Mouse (Mus musculus) lung, postnatal 0 days (tissue): Measurements from ENCODE around the gene Hspb7. TPM values are rescaled to one million over a fixed set of nuclear protein-coding genes. Genes with fewer than 3 reads are reported as not detected.
A peak's percentile ranks its signal among the peaks of the same experiment; 100 is the strongest.

Source experiments
- ATAC-seq: fragments of 200-750 bp; cut with Nextera tagmentation; 2 replicates; pipeline ENCODE4 v1.8.0; 2017; ENCODE audit warnings: moderate library complexity
- DNase-seq: peaks from one replicate; pipeline ENCODE4 v3.0.0-alpha.2; 2016; ENCODE audit warnings: low spot score
- H3K27ac ChIP-seq: fragments of 300-500 bp; sonication (generic); 2 replicates; pipeline ENCODE4 v1.5.1; 2014; ENCODE audit warnings: antibody characterized with exemption, mild to moderate bottlenecking, low read length, mixed read lengths
- H3K27me3 ChIP-seq: fragments of 300-500 bp; sonication (generic); replicated peaks from 2 replicates; pipeline ENCODE4 v1.6.1; 2014; ENCODE audit warnings: low read length, mixed read lengths; ENCODE audit not compliant: insufficient read depth
- H3K36me3 ChIP-seq: fragments of 300-500 bp; sonication (generic); 2 replicates; pipeline ENCODE4 v1.6.1; 2014; ENCODE audit warnings: low read length, mixed read lengths; ENCODE audit not compliant: insufficient read depth
- H3K4me1 ChIP-seq: fragments of 300-500 bp; sonication (generic); 2 replicates; pipeline ENCODE4 v1.6.1; 2014; ENCODE audit warnings: antibody characterized with exemption, low read depth, low read length, mixed read lengths; ENCODE audit not compliant: insufficient read depth
- H3K4me2 ChIP-seq: fragments of 300-500 bp; sonication (generic); replicated peaks from 2 replicates; pipeline ENCODE4 v1.6.1; 2014; ENCODE audit warnings: low read depth, mild to moderate bottlenecking, low read length, moderate library complexity, mixed read lengths
- H3K4me3 ChIP-seq: fragments of 300-500 bp; sonication (generic); 2 replicates; pipeline ENCODE4 v1.5.1; 2014; ENCODE audit warnings: low read depth, low read length
- H3K9ac ChIP-seq: fragments of 300-500 bp; sonication (generic); replicated peaks from 2 replicates; pipeline ENCODE4 v1.6.1; 2014; ENCODE audit warnings: low read depth, mild to moderate bottlenecking
- H3K9me3 ChIP-seq: fragments of 300-500 bp; sonication (generic); 2 replicates; pipeline ENCODE4 v1.6.1; 2016; ENCODE audit warnings: low read length, mixed read lengths
- CTCF ChIP-seq: IDR thresholded peaks from 2 replicates; pipeline ENCODE4 v1.5.1; 2016; ENCODE audit warnings: antibody characterized with exemption, mild to moderate bottlenecking
- EP300 ChIP-seq: IDR thresholded peaks from 2 replicates; pipeline ENCODE4 v1.6.1; 2016; ENCODE audit warnings: antibody characterized with exemption, mild to moderate bottlenecking, control low read depth
- WGBS: fragments of 180-500 bp; shearing (Covaris S2); extraction: QIAGEN DNeasy Blood & Tissue Kit; methylation state at CpG from one replicate; pipeline ENCODE4 v1.1.7; 2014; 5-methylcytosine and 5-hydroxymethylcytosine counted together
- polyA plus RNA-seq: library from polyadenylated mRNA; unstranded; fragments of >200 nt; fragmentation: Nextera tagmentation; extraction: Ambion mirVana; gene quantifications from 2 replicates; pipeline ENCODE4 v1.2.1, GENCODE M21; 2015

Hspb7 gene
- polyA plus RNA-seq, 1 experiment from 2014 or later, result 2.3 TPM

GRCm38 (mm10) chr4:141451916-141452450, 31.4 kb downstream of the Hspb7 start:
- 83% methylated on average over 9 of the region's 9 CpGs for WGBS
- no peak overlapping the region for H3K4me2 ChIP-seq
- DNase-seq (no peak), ATAC-seq (no peak)
- peaks cover 10% of the 10 kb centered on the region; the same call in 1 of the 2 replicates for H3K36me3 ChIP-seq
- H3K4me3 ChIP-seq, result no peak overlapping the region
- H3K9ac ChIP-seq, result no peak overlapping the region
- no peaks in the 10 kb centered on the region for H3K4me1 ChIP-seq
- H3K27me3 ChIP-seq, result no peaks in the 10 kb centered on the region
- no peak overlapping the region for H3K27ac ChIP-seq
- H3K9me3 ChIP-seq, result no peaks in the 10 kb centered on the region
- TF ChIP-seq CTCF, result no peak
- no peak for TF ChIP-seq EP300

GRCm38 (mm10) chr4:141454581-141455350, 34.2 kb downstream of the Hspb7 start:
- TF ChIP-seq EP300 (no peak), CTCF (no peak)
- no peaks in the 10 kb centered on the region for H3K9me3 ChIP-seq
- DNase-seq (no peak), ATAC-seq (no peak)
- H3K27me3 ChIP-seq, result no peaks in the 10 kb centered on the region
- no peak overlapping the region for H3K4me3 ChIP-seq
- H3K4me2 ChIP-seq, result no peak overlapping the region
- 0 out of 2 replicates have a peak, but pooled peaks cover 5% of the 10 kb centered on the region for H3K36me3 ChIP-seq
- no peaks in the 10 kb centered on the region for H3K4me1 ChIP-seq
- no peak overlapping the region; the same call in 1 of the 2 replicates for H3K27ac ChIP-seq
- 62% methylated on average over 14 of the region's 14 CpGs for WGBS
- H3K9ac ChIP-seq, result no peak overlapping the region

- Histone ChIP-seq H3K4me2 (no peak overlapping the region), H3K4me3 (no peak overlapping the region), H3K9ac (no peak overlapping the region), H3K27ac (no peak overlapping the region), H3K27me3 (no peaks in the 10 kb centered on the region), H3K36me3 (0 out of 2 replicates have a peak, but pooled peaks cover 5% of the 10 kb centered on the region), H3K4me1 (no peaks in the 10 kb centered on the region), H3K9me3 (no peaks in the 10 kb centered on the region)
- DNase-seq, result no peak
- no peak for ATAC-seq
- WGBS, result 79% methylated on average over 4 of the region's 4 CpGs
- no peak for TF ChIP-seq EP300
- no peak for TF ChIP-seq CTCF
These were observed 34.9 kb downstream of the Hspb7 start for GRCm38 (mm10) chr4:141455526-141455925.

GRCm38 (mm10) chr4:141456193-141456938, 35.8 kb downstream of the Hspb7 start:
- no peaks in the 10 kb centered on the region for H3K4me1 ChIP-seq
- TF ChIP-seq CTCF (no peak), EP300 (no peak)
- no peak overlapping the region for H3K27ac ChIP-seq
- H3K9ac ChIP-seq, result no peak overlapping the region
- no peak overlapping the region for H3K4me3 ChIP-seq
- 89% methylated on average over 14 of the region's 14 CpGs for WGBS
- no peak for ATAC-seq
- no peaks in the 10 kb centered on the region for H3K27me3 ChIP-seq
- no peak overlapping the region for H3K4me2 ChIP-seq
- DNase-seq, result no peak
- no peaks in the 10 kb centered on the region for H3K9me3 ChIP-seq
- H3K36me3 ChIP-seq, result 0 out of 2 replicates have a peak, but pooled peaks cover 5% of the 10 kb centered on the region

- Histone ChIP-seq H3K4me2 (no peak overlapping the region), H3K36me3 (no peaks in the 10 kb centered on the region), H3K4me1 (no peaks in the 10 kb centered on the region), H3K9ac (no peak overlapping the region), H3K4me3 (no peak overlapping the region), H3K27me3 (no peaks in the 10 kb centered on the region), H3K9me3 (no peaks in the 10 kb centered on the region), H3K27ac (no peak overlapping the region)
- ATAC-seq, result peak; percentile 48
- TF ChIP-seq CTCF (no peak), EP300 (no peak)
- peak; percentile 38 for DNase-seq
- 30% methylated on average over 7 of the region's 7 CpGs for WGBS
These were observed 37.7 kb downstream of the Hspb7 start for GRCm38 (mm10) chr4:141458236-141458635.

- Histone ChIP-seq H3K4me2 (no peak overlapping the region), H3K9me3 (no peaks in the 10 kb centered on the region), H3K9ac (no peak overlapping the region), H3K4me3 (no peak overlapping the region), H3K27ac (no peak overlapping the region), H3K4me1 (no peaks in the 10 kb centered on the region), H3K27me3 (no peaks in the 10 kb centered on the region), H3K36me3 (no peaks in the 10 kb centered on the region)
- peak; percentile 35 for DNase-seq
- 0 out of 2 replicates have a peak, but pooled peaks have one; percentile 20 for ATAC-seq
- 67% methylated on average over 3 of the region's 3 CpGs for WGBS
- TF ChIP-seq CTCF, result no peak
- no peak for TF ChIP-seq EP300
These were observed 38.3 kb downstream of the Hspb7 start for GRCm38 (mm10) chr4:141458888-141459287.
